33 mouse cellular contexts compared by ENCODE assay signal in the genomic region with DNA sequence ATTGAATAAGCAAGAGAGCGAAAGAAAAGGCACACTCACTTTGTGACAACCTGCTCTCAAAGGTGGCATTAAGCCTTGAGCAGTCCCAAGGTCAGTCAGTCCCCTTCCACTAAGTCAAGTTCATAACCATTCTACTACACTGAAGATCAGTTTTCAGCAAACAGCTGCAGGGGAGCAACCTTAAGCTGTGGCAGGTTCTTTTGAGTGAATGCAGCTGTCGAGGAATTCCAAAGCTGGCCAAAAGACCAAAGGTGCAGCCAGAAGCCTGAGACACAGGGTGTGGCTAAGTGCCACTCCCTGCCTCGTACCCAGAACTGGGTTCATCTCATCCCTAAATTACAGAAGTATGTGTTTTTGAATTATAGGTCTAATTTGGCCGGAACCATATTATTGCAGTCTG. TPM values are rescaled to one million over a fixed set of nuclear protein-coding genes. Genes with fewer than 3 reads are reported as not detected.
DNase-seq lines count a peak whose midpoint lies in the region; ATAC-seq and TF ChIP-seq lines count a peak whose summit lies in the region.
"Had no signal": no experiment of that assay in that cellular context is flagged by ENCODE, and none has a peak within 500 bp of the region (broad histone marks: within the 10 kb centered on the region; RNA-seq: fewer than 3 reads in every experiment).

No protein-coding gene starts in this region.

- H3K4me1 ChIP-seq in heart, embryonic 13.5 days = peaks cover 7% of the 10 kb centered on the region
- H3K4me1 ChIP-seq in heart, embryonic 16.5 days (ENCODE audit: control insufficient read depth, insufficient read depth, low read length) = peaks cover 5% of the 10 kb centered on the region; the same call in 1 of the 2 replicates
- H3K4me1 ChIP-seq in hindbrain, embryonic 12.5 days = no peaks in the 10 kb centered on the region
- H3K4me1 ChIP-seq: embryonic facial prominence, embryonic 13.5 days; forebrain, embryonic 10.5 days; forebrain, embryonic 13.5 days; hindbrain, embryonic 15.5 days had no signal

- no peaks in the 10 kb centered on the region for H3K9me3 ChIP-seq in heart, embryonic 13.5 days
- no peaks in the 10 kb centered on the region for H3K9me3 ChIP-seq in heart, embryonic 16.5 days (replicated peaks; ENCODE audit: control insufficient read depth, low read length)
- H3K9me3 ChIP-seq in hindbrain, embryonic 12.5 days (replicated peaks) = no peaks in the 10 kb centered on the region
- H3K9me3 ChIP-seq: embryonic facial prominence, embryonic 13.5 days; forebrain, embryonic 10.5 days; forebrain, embryonic 13.5 days; heart, embryonic 10.5 days; hindbrain, embryonic 15.5 days had no signal

- H3K27ac ChIP-seq in heart, embryonic 13.5 days (replicated peaks) = peak overlapping the region; percentile 55
- peak overlapping the region; percentile 35 for H3K27ac ChIP-seq in heart, embryonic 16.5 days (ENCODE audit: low read length)
- no peak overlapping the region for H3K27ac ChIP-seq in hindbrain, embryonic 12.5 days
- H3K27ac ChIP-seq: embryonic facial prominence, embryonic 13.5 days; forebrain, embryonic 10.5 days; forebrain, embryonic 13.5 days; heart, embryonic 10.5 days; hindbrain, embryonic 15.5 days had no signal

- intact Hi-C loops in heart, postnatal 10 days (cut with DNase I) = no loop called here

- TF ChIP-seq POLR2A in myocyte (IDR thresholded peaks at IDR 0.05; ENCODE audit: insufficient read length, low read depth) = no peak

- no peak overlapping the region for H3K4me3 ChIP-seq in heart, embryonic 13.5 days
- no peak overlapping the region for H3K4me3 ChIP-seq in heart, embryonic 16.5 days (ENCODE audit: low read length)
- no peak overlapping the region for H3K4me3 ChIP-seq in myocyte
- H3K4me3 ChIP-seq in hindbrain, embryonic 12.5 days = no peak overlapping the region
- H3K4me3 ChIP-seq: embryonic facial prominence, embryonic 13.5 days; forebrain, embryonic 10.5 days; forebrain, embryonic 13.5 days; heart, embryonic 10.5 days; hindbrain, embryonic 15.5 days had no signal

- H3K36me3 ChIP-seq in heart, embryonic 13.5 days = peaks cover 55% of the 10 kb centered on the region
- H3K36me3 ChIP-seq in heart, embryonic 16.5 days (ENCODE audit: control insufficient read depth, insufficient read depth) = peaks cover 31% of the 10 kb centered on the region
- H3K36me3 ChIP-seq in myocyte (ENCODE audit: control insufficient read depth, insufficient read depth) = peaks cover 20% of the 10 kb centered on the region
- H3K36me3 ChIP-seq in hindbrain, embryonic 12.5 days = peaks cover 52% of the 10 kb centered on the region

- no peaks in the 10 kb centered on the region for H3K79me2 ChIP-seq in myocyte (ENCODE audit: control insufficient read depth, insufficient read depth)

- WGBS in heart, embryonic 13.5 days = 75% methylated on average over 4 of the region's 4 CpGs
- WGBS in heart, embryonic 16.5 days = 74% methylated on average over 4 of the region's 4 CpGs
- 88% methylated on average over 4 of the region's 4 CpGs for WGBS in hindbrain, embryonic 12.5 days

- no peak overlapping the region for H3ac ChIP-seq in myocyte (ENCODE audit: control insufficient read depth, insufficient read length)

- H3K4me2 ChIP-seq in heart, embryonic 13.5 days = no peak overlapping the region
- no peak overlapping the region for H3K4me2 ChIP-seq in heart, embryonic 16.5 days (ENCODE audit: low read depth, low read length)
- H3K4me2 ChIP-seq in myocyte (ENCODE audit: low read depth) = no peak overlapping the region
- H3K4me2 ChIP-seq in hindbrain, embryonic 12.5 days (replicated peaks) = no peak overlapping the region
- H3K4me2 ChIP-seq: embryonic facial prominence, embryonic 13.5 days; forebrain, embryonic 13.5 days; hindbrain, embryonic 15.5 days had no signal

- H3K9ac ChIP-seq in heart, embryonic 13.5 days = peak overlapping the region; percentile 10; the same call in 1 of the 2 replicates
- H3K9ac ChIP-seq in heart, embryonic 16.5 days (ENCODE audit: low read length) = no peak overlapping the region
- H3K9ac ChIP-seq in hindbrain, embryonic 12.5 days = no peak overlapping the region
- H3K9ac ChIP-seq: embryonic facial prominence, embryonic 13.5 days; forebrain, embryonic 13.5 days; hindbrain, embryonic 15.5 days had no signal

- no peak for ATAC-seq in heart, embryonic 13.5 days (ENCODE audit: extremely low read depth, insufficient number of reproducible peaks, low FRiP score, low TSS enrichment)
- no peak for ATAC-seq in heart, embryonic 16.5 days (replicated peaks; ENCODE audit: extremely low read depth, insufficient read depth, low FRiP score)
- no peak for ATAC-seq in hindbrain, embryonic 12.5 days (ENCODE audit: low FRiP score)
- ATAC-seq: forebrain, embryonic 13.5 days; forebrain, embryonic 16.5 days; intestine, postnatal 0 days; Patski had no signal

- DNase-seq in heart, postnatal 10 days = no peak
- no peak for DNase-seq in heart, postnatal 4 days
- DNase-seq: adrenal gland, postnatal 10 days; adrenal gland, postnatal 36 days; cerebellum, adult 11 months; cerebellum, adult 2 months; cerebellum, adult 9-11 months; cerebellum, postnatal 25 days; gastrocnemius, postnatal 10 days; gastrocnemius, postnatal 36 days; heart, postnatal 36 days; kidney, adult 2 months had no signal

- no peaks in the 10 kb centered on the region for H3K27me3 ChIP-seq in heart, embryonic 13.5 days (replicated peaks)
- H3K27me3 ChIP-seq in heart, embryonic 16.5 days (ENCODE audit: control insufficient read depth, insufficient read depth, low read length) = no peaks in the 10 kb centered on the region
- H3K27me3 ChIP-seq in myocyte (ENCODE audit: control insufficient read depth, insufficient read depth, insufficient read length) = no peaks in the 10 kb centered on the region
- no peaks in the 10 kb centered on the region for H3K27me3 ChIP-seq in hindbrain, embryonic 12.5 days
- H3K27me3 ChIP-seq: embryonic facial prominence, embryonic 13.5 days; forebrain, embryonic 13.5 days; hindbrain, embryonic 15.5 days; Patski had no signal

TF ChIP-seq in myocyte, 11 proteins besides CTCF, POLR2A, EP300 and RAD21:
- TF ChIP-seq MYOD1 (IDR thresholded peaks at IDR 0.05; ENCODE audit: control insufficient read depth in 1 of 3, insufficient read length in 2 of 3, low read depth in 2 of 3) = peak in 2 of 3 experiments; percentile 28 to 51
- peak; percentile 61 for TF ChIP-seq TCF12 (IDR thresholded peaks at IDR 0.05; ENCODE audit: insufficient read depth, poor library complexity, severe bottlenecking)
- no peak for TF ChIP-seq POLR2AphosphoS2 (IDR thresholded peaks at IDR 0.05; ENCODE audit: insufficient read length, low read depth)
- peak in 1 of 3 experiments; percentile 78 for TF ChIP-seq MYOG (IDR thresholded peaks at IDR 0.05; ENCODE audit: control insufficient read depth in 1 of 3, insufficient read depth in 1 of 3, insufficient read length in 2 of 3, low read depth in 2 of 3)

RNA-seq across cellular contexts. Expression of gene Mrpl30, which starts 9.5 kb away (rescaled TPM):
- polyA plus RNA-seq in heart, embryonic 13.5 days (2015; fragmentation: Nextera tagmentation; extraction: Ambion mirVana) = 267 and 281 TPM in 2 replicates
- 100 to 1,000 TPM; 300 to 315 TPM for total RNA-seq in heart, postnatal 10 days (2021)
- 294 TPM in 2 replicates for polyA plus RNA-seq in heart, embryonic 16.5 days (2015; fragmentation: Nextera tagmentation; extraction: Ambion mirVana)
- 100 to 1,000 TPM; 283 to 286 TPM for total RNA-seq in heart, postnatal 4 days (2021)
- 181 TPM for polyA plus RNA-seq in myocyte (2012; fragmentation: generic; extraction: Trizol)
- polyA plus RNA-seq in hindbrain, embryonic 12.5 days (2016; fragmentation: Nextera tagmentation; extraction: Ambion mirVana) = 185 and 220 TPM in 2 replicates

RNA-seq across cellular contexts. Expression of gene Mitd1, which starts 9.6 kb away (rescaled TPM):
- polyA plus RNA-seq in heart, embryonic 13.5 days (2015; fragmentation: Nextera tagmentation; extraction: Ambion mirVana) = 9.8 and 11.5 TPM in 2 replicates
- total RNA-seq in heart, postnatal 10 days (2021) = 1 to 10 TPM; 6.1 to 8.9 TPM
- 11.1 and 13.5 TPM in 2 replicates for polyA plus RNA-seq in heart, embryonic 16.5 days (2015; fragmentation: Nextera tagmentation; extraction: Ambion mirVana)
- total RNA-seq in heart, postnatal 4 days (2021) = 1 to 10 TPM; 5.8 to 7.9 TPM
- polyA plus RNA-seq in myocyte (2012; fragmentation: generic; extraction: Trizol) = 3.9 TPM
- 19.1 and 21.7 TPM in 2 replicates for polyA plus RNA-seq in hindbrain, embryonic 12.5 days (2016; fragmentation: Nextera tagmentation; extraction: Ambion mirVana)

RNA-seq across cellular contexts. Expression of gene Lyg2, which starts 16.5 kb away (rescaled TPM):
- polyA plus RNA-seq in heart, embryonic 13.5 days (2015; fragmentation: Nextera tagmentation; extraction: Ambion mirVana) = not detected in 2 replicates
- not detected for total RNA-seq in heart, postnatal 10 days (2021)
- not detected in 2 replicates for polyA plus RNA-seq in heart, embryonic 16.5 days (2015; fragmentation: Nextera tagmentation; extraction: Ambion mirVana)
- not detected for total RNA-seq in heart, postnatal 4 days (2021)
- polyA plus RNA-seq in myocyte (2012; fragmentation: generic; extraction: Trizol) = not detected
- polyA plus RNA-seq in hindbrain, embryonic 12.5 days (2016; fragmentation: Nextera tagmentation; extraction: Ambion mirVana) = not detected in 2 replicates
- total RNA-seq: adrenal gland, adult 18-20 months; adrenal gland, postnatal 10 days; adrenal gland, postnatal 36 days; common myeloid progenitor, adult 5-6 weeks; ES-E14; gastrocnemius, adult 18-20 months; gastrocnemius, postnatal 10 days; gastrocnemius, postnatal 36 days; granulocyte monocyte progenitor cell, adult 5-6 weeks; heart, postnatal 36 days had no signal
- polyA plus RNA-seq: C2C12; embryonic facial prominence, embryonic 13.5 days; forebrain, embryonic 10.5 days; forebrain, embryonic 13.5 days; forebrain, embryonic 16.5 days; heart, embryonic 10.5 days; hindbrain, embryonic 11.5 days; hindbrain, embryonic 15.5 days; intestine, embryonic 14.5 days; intestine, postnatal 0 days; kidney, adult 2 months; kidney, embryonic 14.5 days; Patski had no signal

RNA-seq across cellular contexts. Expression of gene Lipt1, which starts 28.3 kb away (rescaled TPM):
- 7.1 and 8.2 TPM in 2 replicates for polyA plus RNA-seq in heart, embryonic 13.5 days (2015; fragmentation: Nextera tagmentation; extraction: Ambion mirVana)
- 10 to 100 TPM in 1 of 2 experiments, 1 to 10 TPM in 1; 8.7 to 10.7 TPM for total RNA-seq in heart, postnatal 10 days (2021)
- 9.8 and 10.6 TPM in 2 replicates for polyA plus RNA-seq in heart, embryonic 16.5 days (2015; fragmentation: Nextera tagmentation; extraction: Ambion mirVana)
- total RNA-seq in heart, postnatal 4 days (2021) = 1 to 10 TPM; 7.3 to 8.6 TPM
- 8.3 TPM for polyA plus RNA-seq in myocyte (2012; fragmentation: generic; extraction: Trizol)
- polyA plus RNA-seq in hindbrain, embryonic 12.5 days (2016; fragmentation: Nextera tagmentation; extraction: Ambion mirVana) = 8.8 and 8.9 TPM in 2 replicates

RNA-seq across cellular contexts. Expression of gene Tsga10, which starts 33.6 kb away (rescaled TPM):
- 3.6 and 3.8 TPM in 2 replicates for polyA plus RNA-seq in heart, embryonic 13.5 days (2015; fragmentation: Nextera tagmentation; extraction: Ambion mirVana)
- 1 to 10 TPM; 3.6 to 3.7 TPM for total RNA-seq in heart, postnatal 10 days (2021)
- 4.4 and 4.9 TPM in 2 replicates for polyA plus RNA-seq in heart, embryonic 16.5 days (2015; fragmentation: Nextera tagmentation; extraction: Ambion mirVana)
- total RNA-seq in heart, postnatal 4 days (2021) = 1 to 10 TPM; 4.1 to 4.2 TPM
- 1.7 TPM for polyA plus RNA-seq in myocyte (2012; fragmentation: generic; extraction: Trizol)
- polyA plus RNA-seq in hindbrain, embryonic 12.5 days (2016; fragmentation: Nextera tagmentation; extraction: Ambion mirVana) = 20.3 and 21.5 TPM in 2 replicates
